8 mouse cellular contexts compared by ENCODE assay signal in the genomic region with DNA sequence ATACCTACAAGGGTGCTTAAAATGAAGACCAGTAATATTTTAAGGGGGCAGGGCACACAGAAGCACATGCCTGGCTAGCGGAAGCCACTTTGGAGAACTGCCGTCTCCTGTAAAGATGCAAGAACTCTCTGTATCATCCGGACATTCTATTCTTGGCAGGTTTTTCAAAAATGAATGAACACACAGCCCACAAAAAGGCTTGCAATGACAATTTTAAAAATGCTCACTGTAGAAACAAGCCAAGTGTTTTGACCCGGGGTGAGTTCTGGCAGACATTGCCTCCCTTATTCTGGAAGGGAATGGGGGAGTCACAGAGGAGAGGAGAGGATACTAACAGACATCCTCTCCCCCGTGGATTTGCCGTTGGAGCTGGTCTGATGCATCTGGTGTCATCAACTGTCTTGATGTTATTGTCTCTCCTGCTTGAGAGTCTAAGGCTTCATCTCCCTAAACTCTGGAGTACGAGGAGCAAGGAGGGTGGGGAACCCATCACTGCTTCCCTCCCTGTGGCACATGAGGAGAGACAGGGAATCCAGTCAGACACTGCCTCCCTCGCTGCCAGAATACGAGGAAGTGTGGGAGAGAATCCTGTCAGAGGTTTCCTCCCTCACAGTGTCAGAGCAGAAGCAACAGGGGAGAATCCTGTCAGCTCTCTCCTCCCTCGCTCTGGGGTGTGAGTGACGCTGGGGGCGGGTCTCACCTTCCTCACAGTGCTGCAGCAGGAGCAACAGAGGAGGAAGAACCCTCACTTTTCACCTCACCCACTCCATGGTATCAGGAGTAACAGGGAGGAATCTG. TPM values are rescaled to one million over a fixed set of nuclear protein-coding genes. Genes with fewer than 3 reads are reported as not detected.
DNase-seq lines count a peak whose midpoint lies in the region; ATAC-seq and TF ChIP-seq lines count a peak whose summit lies in the region.
"Had no signal": no experiment of that assay in that cellular context is flagged by ENCODE, and none has a peak within 500 bp of the region (broad histone marks: within the 10 kb centered on the region; RNA-seq: fewer than 3 reads in every experiment).

No protein-coding gene starts in this region.

- H3K9me3 ChIP-seq in ES-E14 (ENCODE audit: control insufficient read depth, insufficient read depth, low read depth, low read length): no peaks in the 10 kb centered on the region

- H3K4me1 ChIP-seq in ES-E14 (ENCODE audit: control insufficient read depth in 2 of 2, insufficient read depth in 2 of 2, low read length in 2 of 2, poor library complexity in 1 of 2): no peaks in the 10 kb centered on the region; a peak in 1 of 4 replicates

- H3K36me3 ChIP-seq in ES-E14 (ENCODE audit: control insufficient read depth, insufficient read depth, low read length, poor library complexity, severe bottlenecking): no peaks in the 10 kb centered on the region

- in situ Hi-C loops in ES-E14 (cut with MboI; ENCODE audit: low sequenced_read_pairs in 2 of 2, unreplicated experiment in 2 of 2): no loop called here

- no peak for ATAC-seq in cerebellum, adult (ENCODE audit: insufficient number of reproducible peaks, low FRiP score, low TSS enrichment)

- H3K27ac ChIP-seq in ES-E14 (ENCODE audit: insufficient read depth, low read depth, low read length, poor library complexity, severe bottlenecking): peak overlapping the region; percentile 18; the same call in 1 of the 2 replicates

- no peak overlapping the region for H3K4me3 ChIP-seq in ES-E14 (ENCODE audit: insufficient read depth in 1 of 2, low read depth in 1 of 2, low read length in 2 of 2, poor library complexity in 1 of 2, severe bottlenecking in 1 of 2)

- peak; percentile 8 for DNase-seq in kidney, adult 9 months
- no peak for DNase-seq in kidney, adult 11 months
- DNase-seq in ES-E14 (ENCODE audit: low read depth, low spot score): no peak
- peak; percentile 22 for DNase-seq in ZHBTc4 (ENCODE audit: low read depth, low spot score)
- peak; percentile 28 to 77 for DNase-seq in left cerebral cortex, adult 8-10 months (ENCODE audit: low spot score in 2 of 2)
- no peak for DNase-seq in adipocyte (ENCODE audit: low spot score)

- H3K9ac ChIP-seq in ES-E14 (ENCODE audit: insufficient read depth, low read depth, low read length, poor library complexity, severe bottlenecking): no peak overlapping the region

TF ChIP-seq in ES-E14, 5 proteins besides CTCF, POLR2A, EP300 and RAD21:
- TF ChIP-seq ZC3H11A (IDR thresholded peaks at IDR 0.05; ENCODE audit: borderline replicate concordance, low read depth, low read length) (no peak), MAFK (IDR thresholded peaks at IDR 0.05; ENCODE audit: insufficient read depth, low read depth, low read length) (no peak)
TF ChIP-seq in ES-E14: peak in this region for 0.

RNA-seq across cellular contexts. Expression of gene Galnt9, which starts 54.3 kb away (rescaled TPM):
- total RNA-seq in ES-E14 (2012; rRNA removed): 0.40 and 1.6 TPM in 2 replicates
- 10 to 100 TPM; 61.9 to 87.7 (median 73.3) TPM for total RNA-seq in left cerebral cortex, adult 8-10 months (2022)
- total RNA-seq: heart, postnatal 36 days had no signal

RNA-seq across cellular contexts. Expression of gene Noc4l, which starts 54.7 kb away (rescaled TPM):
- total RNA-seq in ES-E14 (2012; rRNA removed): 75.0 and 79.4 TPM in 2 replicates
- 10 to 100 TPM; 20.0 to 31.3 (median 24.7) TPM for total RNA-seq in left cerebral cortex, adult 8-10 months (2022)

RNA-seq across cellular contexts. Expression of gene Ddx51, which starts 54.8 kb away (rescaled TPM):
- total RNA-seq in ES-E14 (2012; rRNA removed): 32.4 and 61.1 TPM in 2 replicates
- total RNA-seq in left cerebral cortex, adult 8-10 months (2022): 10 to 100 TPM; 21.6 to 24.5 (median 22.8) TPM

Comparison
In these comparisons a context has a peak if more than half of its experiments do, and no peak if none do; other contexts are left out.
1. DNase-seq: peak in kidney, adult 9 months (single experiment), ZHBTc4 (single experiment) and left cerebral cortex, adult 8-10 months (2 of 2); none in kidney, adult 11 months (single experiment), ES-E14 (single experiment) and adipocyte (single experiment).
2. RNA of gene Galnt9, which starts 54.3 kb away (total RNA-seq): 61.9 to 87.7 TPM in left cerebral cortex, adult 8-10 months; 0.40 to 1.6 TPM in ES-E14; every median in the first group is over 10 times any median in the second.